Mouse (Mus musculus) liver, adult (tissue): Measurements from ENCODE around the gene Vmp1.

Source experiments
- GATA4 ChIP-seq: IDR thresholded peaks from 2 replicates; pipeline ENCODE4 v1.6.1; 2014; ENCODE audit warnings: mild to moderate bottlenecking, low read length; ENCODE audit not compliant: insufficient replicate concordance

Gene Vmp1

GRCm38 (mm10) chr11:86602116-86602515 is 81.5 kb downstream of the Vmp1 start:
- no peak for TF ChIP-seq GATA4

- no peak for TF ChIP-seq GATA4
Observed at GRCm38 (mm10) chr11:86600209-86600557, 83.5 kb downstream of the Vmp1 start.

DNA sequence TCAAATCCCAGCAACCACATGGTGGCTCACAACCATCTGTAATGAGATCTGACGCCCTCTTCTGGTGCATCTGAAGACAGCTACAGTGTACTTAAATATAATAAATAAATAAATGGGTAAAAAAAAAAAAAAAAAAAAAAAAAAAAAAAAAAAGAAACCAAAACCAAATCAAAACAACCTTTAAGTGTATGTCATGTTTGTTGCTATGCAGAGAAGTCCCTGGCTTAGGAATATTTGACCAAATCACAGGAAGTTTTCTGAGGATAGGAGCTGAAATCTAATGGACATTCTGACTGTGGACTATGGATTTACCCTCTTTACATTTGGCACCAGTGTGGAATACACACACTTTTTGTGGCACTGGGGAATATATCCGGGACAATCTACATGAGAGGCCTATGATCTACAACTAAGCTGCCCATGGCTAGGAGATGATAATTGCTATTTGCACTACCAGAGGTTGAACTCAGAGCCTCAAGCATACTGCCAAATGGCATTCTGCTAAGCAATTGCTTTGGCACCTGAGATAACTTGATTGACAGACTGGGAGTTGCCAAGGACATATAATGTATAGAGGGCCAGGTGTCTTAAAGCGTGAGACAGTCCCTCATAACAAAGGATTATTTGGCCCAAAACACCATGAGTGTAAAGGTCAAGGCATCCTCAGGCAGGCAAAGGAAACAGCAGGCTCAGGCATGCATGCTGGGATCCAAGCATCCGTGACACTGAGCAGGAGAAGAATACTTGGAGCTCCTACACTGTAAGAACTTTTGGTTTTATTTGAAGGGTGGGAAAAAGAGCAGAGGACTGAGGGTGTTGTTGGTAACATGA is 84.0 kb downstream of the Vmp1 start:
- no peak for TF ChIP-seq GATA4

DNA sequence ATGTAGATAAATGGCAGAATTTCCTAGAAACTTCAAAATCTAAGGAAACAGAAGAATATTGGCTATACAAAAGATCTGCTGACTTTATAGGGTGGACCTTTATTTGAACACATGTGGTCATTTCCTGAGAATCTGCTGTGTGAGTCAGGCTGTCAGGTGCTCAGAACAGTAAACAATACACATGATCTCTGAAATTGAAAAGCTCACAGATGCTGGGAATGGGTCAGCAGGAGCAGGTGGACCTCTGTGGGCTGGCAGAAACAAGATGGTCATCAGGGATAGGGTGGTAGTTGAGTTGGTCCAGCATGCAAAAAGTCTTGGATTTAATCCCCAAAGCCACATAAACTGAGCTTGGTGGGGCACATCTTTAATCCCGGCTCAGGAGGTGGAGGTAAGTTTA is 85.1 kb downstream of the Vmp1 start:
- TF ChIP-seq GATA4 = no peak

DNA sequence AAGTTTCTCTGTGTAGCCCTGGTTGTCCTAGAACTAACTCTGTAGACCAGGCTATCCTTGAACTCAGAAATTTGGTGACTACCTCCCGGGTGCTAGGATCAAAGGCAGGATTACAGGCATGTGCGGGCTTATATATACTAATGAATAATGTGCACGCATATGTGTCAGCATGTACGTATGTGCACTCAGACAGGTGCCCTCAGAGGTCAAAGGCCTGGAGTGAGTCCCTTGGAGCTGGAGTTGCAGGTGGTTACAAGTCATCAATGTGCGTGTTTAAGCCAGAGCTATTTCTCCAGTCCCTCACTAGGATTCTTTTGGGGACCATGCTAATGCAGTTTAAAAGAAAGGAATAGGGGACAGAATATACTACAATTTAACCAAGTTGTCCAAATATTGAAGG is 85.5 kb downstream of the Vmp1 start:
- no peak for TF ChIP-seq GATA4

GRCm38 (mm10) chr11:86596976-86597375 is 86.7 kb downstream of the Vmp1 start:
- no peak for TF ChIP-seq GATA4

GRCm38 (mm10) chr11:86596187-86596960 is 87.3 kb downstream of the Vmp1 start:
- TF ChIP-seq GATA4 = peak; percentile 44; the same call in 1 of the 2 replicates

GRCm38 (mm10) chr11:86595366-86595765 is 88.3 kb downstream of the Vmp1 start:
- TF ChIP-seq GATA4 = no peak

DNA sequence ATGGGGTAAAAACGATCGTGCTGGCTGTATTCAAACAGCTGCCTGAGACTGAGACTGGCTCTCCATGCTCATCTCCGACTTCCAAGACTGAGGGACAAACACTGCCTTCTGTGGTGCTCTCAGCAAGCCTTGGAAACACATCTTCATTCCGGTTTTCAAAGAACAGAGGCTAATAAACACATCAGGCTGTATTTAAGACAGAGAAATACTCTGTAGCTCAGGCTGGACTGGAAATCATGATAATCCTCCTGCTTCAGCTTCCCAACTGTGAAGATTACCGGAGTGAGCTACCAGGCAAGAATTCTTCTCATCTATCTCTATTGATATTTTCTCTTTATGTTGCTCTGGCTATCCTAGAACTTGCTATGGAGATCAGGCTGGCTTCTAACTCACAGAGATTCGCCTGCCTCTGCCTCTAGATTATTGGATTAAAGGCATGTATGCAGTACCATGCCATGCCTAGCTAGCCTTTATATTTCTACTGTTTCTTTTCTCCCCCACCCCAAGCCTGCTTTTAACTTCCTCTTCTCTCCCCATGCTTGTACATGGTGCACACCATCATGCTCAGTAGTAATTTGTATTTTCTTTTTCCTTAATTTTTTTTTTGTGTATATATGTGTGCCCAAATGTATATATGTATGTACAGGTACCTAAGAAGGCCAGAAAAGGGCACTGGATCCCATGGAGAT is 89.3 kb downstream of the Vmp1 start:
- no peak for TF ChIP-seq GATA4

DNA sequence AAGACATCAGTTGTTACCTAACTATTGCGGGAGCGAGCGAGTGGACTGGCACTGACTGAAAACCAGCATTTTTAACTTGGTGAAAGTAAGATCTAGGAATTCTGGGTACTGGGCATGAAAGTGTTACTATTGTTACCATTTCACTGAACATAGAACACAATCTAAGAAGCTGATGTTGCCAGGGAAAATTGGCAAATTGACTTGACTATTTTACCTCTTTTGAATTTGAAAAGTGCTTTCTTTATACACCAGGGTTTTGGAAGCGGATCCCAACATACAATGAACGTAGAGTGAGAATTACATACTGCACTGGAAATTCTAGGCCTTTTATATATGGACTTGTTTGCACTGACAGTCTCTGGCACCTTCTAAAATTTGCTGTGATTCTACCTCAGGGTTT is 90.2 kb downstream of the Vmp1 start:
- TF ChIP-seq GATA4 = no peak

GRCm38 (mm10) chr11:86592993-86593392 is 90.6 kb downstream of the Vmp1 start:
- TF ChIP-seq GATA4 = no peak

DNA sequence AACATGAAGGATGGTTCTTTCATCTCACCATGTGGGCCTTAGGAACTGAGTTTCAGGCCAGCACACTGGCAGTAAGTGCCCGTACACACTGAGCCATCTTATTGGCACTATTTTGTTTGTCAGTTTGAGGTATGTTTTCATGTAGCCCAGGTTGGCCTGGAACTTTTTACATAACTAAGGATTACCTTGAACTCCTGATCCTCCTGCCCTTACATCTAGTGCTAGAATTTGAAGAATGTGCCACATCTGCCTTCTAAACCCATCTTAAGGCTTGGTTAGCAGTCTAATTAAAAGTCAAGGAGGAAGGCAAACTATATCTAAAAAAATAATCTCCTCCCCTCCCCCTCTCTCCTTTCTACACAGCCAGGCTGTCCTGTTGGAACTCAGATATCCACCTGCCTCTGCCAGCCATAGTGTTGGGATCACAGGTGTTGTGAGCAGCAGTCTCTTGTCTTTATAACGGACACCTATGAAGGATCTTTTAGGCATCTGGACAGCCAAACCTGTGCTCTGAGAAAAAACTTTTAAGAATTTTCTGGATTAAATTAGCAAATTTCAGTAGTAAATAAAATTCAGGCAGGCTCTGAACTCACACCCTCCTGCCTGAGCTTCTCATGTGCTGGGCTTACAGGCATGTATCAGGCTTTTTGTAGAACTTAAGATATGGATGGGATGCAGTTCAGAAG is 91.6 kb downstream of the Vmp1 start:
- no peak for TF ChIP-seq GATA4

- no peak for TF ChIP-seq GATA4
Observed at GRCm38 (mm10) chr11:86591301-86591845, 92.3 kb downstream of the Vmp1 start.

GRCm38 (mm10) chr11:86590579-86590978 is 93.1 kb downstream of the Vmp1 start:
- no peak for TF ChIP-seq GATA4

- TF ChIP-seq GATA4 = no peak
Observed at GRCm38 (mm10) chr11:86590066-86590465, 93.6 kb downstream of the Vmp1 start.

GRCm38 (mm10) chr11:86588583-86589298 is 94.9 kb downstream of the Vmp1 start:
- no peak for TF ChIP-seq GATA4
